Mouse (Mus musculus) ES-E14 (cell line): ENCODE measurements around the gene Ranbp6.

ENCODE experiments used
- CHD2 ChIP-seq: IDR thresholded peaks from 2 replicates; pipeline ENCODE4 v1.6.1; 2014; ENCODE audit warnings: mild to moderate bottlenecking, low read depth, low read length, inconsistent platforms
- HCFC1 ChIP-seq: IDR thresholded peaks from 2 replicates; pipeline ENCODE4 v1.6.1; 2012; ENCODE audit warnings: low read length, inconsistent platforms, borderline replicate concordance; ENCODE audit not compliant: insufficient read depth
- MAFK ChIP-seq: IDR thresholded peaks from 2 replicates; pipeline ENCODE4 v1.6.1; 2014; ENCODE audit warnings: mild to moderate bottlenecking, low read depth, low read length, inconsistent platforms; ENCODE audit not compliant: insufficient read depth
- ZC3H11A ChIP-seq: IDR thresholded peaks from 2 replicates; pipeline ENCODE4 v1.6.1; 2012; ENCODE audit warnings: low read depth, mild to moderate bottlenecking, inconsistent platforms, low read length, borderline replicate concordance
- ZNF384 ChIP-seq: IDR thresholded peaks from 2 replicates; pipeline ENCODE4 v1.6.1; 2012; ENCODE audit warnings: low read depth, low read length, inconsistent platforms

DNA sequence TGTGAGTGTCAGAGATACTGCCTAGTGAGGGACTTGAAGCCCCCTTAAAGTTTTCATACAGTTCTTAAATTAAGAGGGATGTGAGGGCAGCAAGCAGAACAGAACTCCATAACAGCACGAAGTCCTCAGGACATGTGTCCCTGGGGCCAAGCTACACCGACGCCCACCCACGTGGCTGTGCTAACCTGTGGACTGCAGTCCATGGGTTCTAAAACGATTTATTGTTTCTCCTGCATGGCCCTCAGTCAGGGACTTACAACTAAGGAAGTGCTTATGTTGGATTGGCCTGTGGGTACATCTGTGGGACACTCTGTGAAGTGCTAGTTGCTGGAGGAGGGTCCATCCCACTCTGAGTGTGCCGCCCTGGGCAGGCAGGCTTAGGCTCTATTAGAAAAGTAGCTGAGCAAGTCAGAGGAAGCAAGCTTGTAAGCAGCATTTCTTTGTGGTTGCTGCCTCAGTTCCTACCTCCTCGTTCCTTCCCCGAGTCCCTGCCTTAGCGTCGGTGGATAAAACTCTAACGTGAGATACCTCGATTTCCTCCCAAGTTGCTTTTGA lies 10.8 kb upstream of the Ranbp6 start:
- TF ChIP-seq MAFK (no peak), CHD2 (no peak), ZC3H11A (no peak), HCFC1 (no peak), ZNF384 (no peak)
